Mouse (Mus musculus) megakaryocyte progenitor cell, adult 5-6 weeks (primary cell): ENCODE results near the gene Zfp661. TPM values are rescaled to one million over a fixed set of nuclear protein-coding genes. Genes with fewer than 3 reads are reported as not detected.

ENCODE experiments used
- ATAC-seq: replicated peaks from 2 replicates; pipeline ENCODE4 v1.8.0; 2016; ENCODE audit warnings: mild to moderate bottlenecking, moderate TSS enrichment, inconsistent platforms; ENCODE audit not compliant: poor library complexity
- total RNA-seq, 2 experiments: library from RNA; stranded (forward) in 1 of 2; stranded (reverse) in 1 of 2; fragments of 157-497, 149-512 nt in 1 of 2; fragments of 200-1000 nt in 1 of 2; gene quantifications; 2 replicates each; pipeline versions ENCODE4 v1.2.3 to v1.2.4; 2015 to 2017

Zfp661 gene
- total RNA-seq, 2 experiments from 2014 or later: 2.6 to 4.7 TPM

DNA sequence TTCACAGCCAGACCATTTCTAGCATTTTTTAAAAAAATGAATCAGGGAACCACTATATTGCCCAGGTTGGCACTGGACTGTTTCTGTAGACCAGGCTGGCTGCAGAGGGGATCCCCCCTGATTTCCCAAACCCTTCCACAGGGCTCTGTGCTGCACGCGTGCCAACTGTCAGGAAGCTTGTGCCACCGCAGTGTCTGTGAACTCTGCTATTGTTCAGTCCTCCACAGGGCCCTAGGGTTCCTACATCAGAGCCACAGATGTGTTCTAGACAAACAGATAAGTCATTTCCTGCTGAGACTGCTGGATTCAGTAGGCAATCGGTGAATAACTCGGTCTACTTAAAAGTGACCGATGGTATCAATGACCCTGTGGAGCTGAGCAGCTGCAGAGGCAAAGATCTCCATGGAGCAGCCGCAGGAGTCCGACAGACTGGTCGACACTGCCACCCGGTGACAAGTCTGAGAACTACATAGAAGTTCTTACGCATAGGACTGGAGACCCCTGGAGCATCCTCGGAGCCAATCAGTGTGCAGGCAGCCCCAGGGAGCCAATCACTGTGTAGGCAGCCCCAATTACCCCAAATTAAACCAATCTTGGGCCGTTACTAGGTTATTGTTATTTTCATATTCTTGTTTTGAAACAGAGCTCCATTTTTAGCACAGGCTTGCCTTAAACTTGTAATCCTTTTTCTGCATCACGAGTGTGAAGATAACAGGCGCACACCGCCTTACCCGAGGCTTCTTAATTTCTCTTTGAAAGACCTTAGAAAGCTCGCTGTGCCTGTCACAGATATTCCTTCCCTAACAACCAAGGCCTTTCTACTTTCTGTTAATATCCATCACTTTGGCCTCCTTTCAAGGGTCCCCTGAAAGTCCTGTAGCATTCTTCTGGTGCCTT lies 27.6 kb downstream of the Zfp661 start:
- peak; percentile 100 for ATAC-seq

DNA sequence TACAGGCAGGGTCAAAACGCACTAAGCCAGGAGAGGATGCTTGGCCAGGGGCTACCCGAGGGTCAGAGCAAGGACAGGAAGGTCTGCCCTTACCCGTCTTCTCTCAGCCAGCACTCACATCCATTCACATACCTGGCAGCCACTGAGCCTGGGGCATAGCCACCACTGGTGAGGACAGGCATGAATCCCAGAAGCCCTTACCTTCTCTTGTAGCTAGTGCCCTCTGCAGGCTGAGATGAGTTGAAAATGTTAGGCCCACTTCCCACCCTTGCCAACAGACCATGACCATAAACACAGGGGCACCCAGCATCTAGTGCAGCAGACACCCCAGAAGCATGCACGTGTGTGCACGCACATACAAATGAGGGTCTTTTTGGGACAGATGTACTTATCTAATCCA lies 35.8 kb downstream of the Zfp661 start:
- peak; percentile 79 for ATAC-seq

DNA sequence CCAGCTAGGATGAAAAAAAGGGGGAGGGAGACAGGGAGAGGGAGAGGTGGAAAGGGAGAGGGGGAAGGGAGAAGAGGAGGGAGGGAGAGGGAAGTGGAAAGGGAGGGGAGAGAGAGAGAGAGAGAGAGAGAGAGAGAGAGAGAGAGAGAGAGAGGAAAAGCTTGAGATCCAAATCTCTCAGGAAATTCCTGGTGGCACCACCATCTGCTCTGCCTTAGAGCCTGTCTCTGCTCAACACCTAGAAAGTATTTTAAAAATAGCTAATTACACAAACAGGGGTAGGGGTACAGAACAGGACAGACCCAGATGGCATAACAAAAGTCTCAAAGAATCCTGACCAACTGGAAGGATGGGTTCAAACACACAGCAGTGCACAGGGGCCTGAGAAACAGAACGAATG lies 36.4 kb downstream of the Zfp661 start:
- ATAC-seq: no peak

DNA sequence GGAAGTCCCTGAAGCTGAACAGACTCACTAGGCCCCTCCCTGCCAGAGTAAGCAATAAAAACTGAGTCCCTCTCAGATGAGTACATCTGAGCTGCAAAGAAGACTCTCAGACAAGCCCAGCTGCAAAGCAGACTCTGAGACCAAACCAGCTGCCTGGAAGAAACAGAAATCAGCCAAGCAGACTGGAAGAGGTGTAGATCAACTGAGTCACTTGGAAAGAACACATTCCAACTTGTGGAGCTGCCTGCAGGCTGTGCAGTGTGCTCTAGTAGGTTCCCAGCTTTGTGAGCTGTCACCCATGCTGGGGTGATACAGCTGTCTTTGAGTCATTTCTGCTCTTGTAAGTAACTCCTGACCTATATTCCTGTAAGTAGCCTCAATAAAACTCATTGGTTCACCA lies 37.2 kb downstream of the Zfp661 start:
- ATAC-seq: no peak

DNA sequence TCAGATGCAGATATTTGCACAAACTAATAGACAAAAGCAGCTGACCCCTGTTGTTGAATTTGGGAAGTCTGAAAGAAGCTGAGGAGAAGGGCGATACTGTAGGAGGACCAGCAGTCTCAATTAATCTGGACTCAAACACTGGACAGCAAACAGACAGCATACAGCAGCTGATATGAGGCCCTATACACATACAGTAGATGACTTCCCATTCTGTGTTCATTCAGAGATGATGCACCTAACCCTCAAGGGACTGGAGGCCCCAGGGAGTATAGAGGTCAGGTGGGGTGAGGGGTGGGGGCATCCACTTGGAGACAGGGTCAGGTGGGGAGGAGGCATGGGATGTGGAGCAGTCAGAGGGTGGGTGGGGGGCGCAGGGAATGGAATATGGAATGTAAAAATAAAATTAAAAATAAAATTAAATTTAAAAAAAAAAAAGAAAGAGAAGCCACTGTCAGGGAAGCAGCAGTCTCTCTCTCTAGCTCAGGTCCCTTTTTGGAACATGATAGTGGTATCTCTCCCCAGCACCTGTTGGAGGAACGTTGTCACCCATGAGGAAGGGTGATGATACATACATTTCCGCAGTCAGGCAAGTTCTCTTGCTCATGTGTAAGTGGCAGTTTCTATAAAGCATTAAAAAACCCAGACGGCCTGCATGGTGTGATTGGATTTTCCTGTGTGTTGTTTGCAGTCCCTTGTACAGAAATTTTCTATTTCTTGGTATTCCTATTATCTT lies 38.4 kb downstream of the Zfp661 start:
- peak; percentile 79 for ATAC-seq

DNA sequence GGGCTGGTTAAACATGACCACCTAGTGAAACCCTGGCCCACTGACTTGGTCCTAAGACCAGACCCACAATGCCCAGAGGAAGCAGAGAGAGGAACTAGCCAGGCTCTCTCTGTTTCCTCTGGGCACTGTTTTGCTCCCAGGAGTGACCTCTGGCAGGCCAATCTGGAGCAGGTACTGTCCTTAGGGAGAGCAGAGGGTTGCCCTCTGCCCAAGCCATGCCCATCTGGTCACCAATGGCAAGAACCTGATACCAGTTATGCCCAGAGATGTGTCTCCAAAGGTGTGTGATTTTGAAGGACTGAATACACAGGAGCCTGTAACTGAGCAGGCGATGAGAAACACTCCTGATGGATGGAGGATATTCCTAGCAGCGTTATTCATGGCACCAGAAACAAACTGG lies 45.2 kb downstream of the Zfp661 start:
- no peak for ATAC-seq

DNA sequence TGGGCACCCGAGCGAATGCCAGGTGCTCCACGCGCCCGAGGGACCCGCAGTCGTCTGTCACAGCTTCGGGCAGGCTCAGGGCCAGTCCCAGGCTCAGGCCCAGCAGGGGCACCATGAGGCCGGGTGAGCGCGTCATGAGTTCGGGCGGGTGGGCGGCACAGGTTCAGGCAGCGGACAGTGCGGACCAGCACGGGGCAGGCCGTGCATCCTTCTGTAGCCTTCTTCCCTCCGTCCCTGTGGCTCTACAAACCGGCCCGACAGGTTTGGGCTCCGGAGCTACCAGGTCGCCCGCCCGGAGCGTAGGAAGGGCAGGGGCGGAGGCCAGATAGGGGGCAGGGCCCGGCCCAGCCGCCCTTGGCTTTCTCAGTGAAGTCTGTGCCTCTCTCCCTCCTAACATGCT lies 45.7 kb downstream of the Zfp661 start, which contains the start of gene Prom2:
Gene Prom2, minus strand, starts transcription at position 283 of the 400 bp plus-strand sequence.
- ATAC-seq: no peak

DNA sequence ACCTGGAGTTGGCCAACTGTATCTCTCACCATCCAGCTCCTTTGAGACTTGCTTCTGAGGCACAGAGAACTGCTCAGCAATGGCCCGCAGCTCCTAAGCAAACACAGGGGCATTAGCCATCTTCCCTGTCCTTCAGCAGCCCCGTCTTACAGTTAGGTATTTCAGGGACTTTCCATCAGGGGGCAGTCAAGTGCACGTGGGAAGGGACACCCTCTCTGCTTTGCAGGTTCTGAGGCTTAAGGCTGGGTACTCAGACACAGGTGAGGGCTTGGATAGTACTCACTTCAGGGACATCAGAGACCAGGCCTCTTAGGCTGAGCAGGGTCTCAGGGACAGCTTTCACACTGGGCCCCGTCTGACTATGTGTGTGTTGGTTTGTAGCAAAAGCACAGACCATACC lies 47.4 kb downstream of the Zfp661 start:
- peak; percentile 69 for ATAC-seq

DNA sequence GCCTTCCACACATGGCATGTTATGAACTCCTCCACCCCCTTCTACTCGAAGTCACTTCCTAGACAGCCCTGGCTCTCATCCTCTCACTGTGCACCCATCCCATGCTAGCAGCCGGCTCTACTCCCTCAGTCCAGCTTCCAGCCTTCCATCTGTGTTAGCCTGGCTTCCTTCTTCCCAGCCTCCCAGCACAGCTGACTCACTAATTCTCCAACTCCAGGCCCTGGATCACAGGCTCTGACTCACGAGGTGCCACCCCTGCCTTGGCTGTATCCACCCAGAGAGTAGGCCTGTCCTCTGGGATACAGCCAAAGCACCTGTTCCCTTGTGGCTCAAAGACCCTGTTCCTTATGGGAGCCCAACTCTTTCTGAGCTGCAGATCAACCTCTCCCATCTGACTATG lies 49.3 kb downstream of the Zfp661 start:
- ATAC-seq: no peak

DNA sequence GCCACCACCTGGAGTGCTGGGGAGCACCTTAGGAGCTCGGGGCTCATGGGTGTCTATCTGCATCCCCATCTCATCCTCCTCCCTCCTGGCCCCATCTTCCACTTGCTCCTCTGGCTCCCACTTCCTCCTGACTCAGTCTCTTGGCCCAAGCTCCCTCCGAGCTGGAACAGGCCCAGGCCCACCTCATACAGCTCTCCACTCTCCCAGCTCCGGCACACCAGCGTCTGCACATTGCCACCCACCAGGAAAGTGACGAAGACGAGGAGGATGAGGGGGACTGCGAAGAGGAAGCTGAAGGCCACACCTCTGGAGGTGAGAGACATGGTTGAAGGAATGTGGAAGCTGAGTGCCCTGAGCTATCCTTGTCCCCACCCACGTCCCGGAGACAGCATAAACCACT lies 51.5 kb downstream of the Zfp661 start:
- no peak for ATAC-seq

DNA sequence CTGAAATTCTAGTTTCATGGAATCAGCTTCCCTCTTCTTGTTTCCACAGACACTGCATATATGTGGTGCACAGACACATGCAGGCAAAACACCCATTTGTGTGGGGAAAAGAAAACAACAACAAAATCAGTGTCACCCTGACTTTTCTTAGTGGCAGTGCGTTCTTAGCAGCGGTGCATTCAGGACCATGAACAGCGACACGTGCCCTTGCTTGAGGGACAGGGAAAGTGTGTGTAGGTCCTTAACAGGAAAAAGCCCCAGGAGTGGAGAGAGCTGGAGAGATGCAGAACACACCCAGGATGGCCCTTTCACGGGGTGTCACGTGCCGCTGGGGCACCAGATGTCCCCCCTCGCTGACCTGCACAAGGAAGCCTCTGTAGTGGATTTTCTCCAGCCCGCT lies 54.5 kb downstream of the Zfp661 start:
- peak; percentile 76 for ATAC-seq

DNA sequence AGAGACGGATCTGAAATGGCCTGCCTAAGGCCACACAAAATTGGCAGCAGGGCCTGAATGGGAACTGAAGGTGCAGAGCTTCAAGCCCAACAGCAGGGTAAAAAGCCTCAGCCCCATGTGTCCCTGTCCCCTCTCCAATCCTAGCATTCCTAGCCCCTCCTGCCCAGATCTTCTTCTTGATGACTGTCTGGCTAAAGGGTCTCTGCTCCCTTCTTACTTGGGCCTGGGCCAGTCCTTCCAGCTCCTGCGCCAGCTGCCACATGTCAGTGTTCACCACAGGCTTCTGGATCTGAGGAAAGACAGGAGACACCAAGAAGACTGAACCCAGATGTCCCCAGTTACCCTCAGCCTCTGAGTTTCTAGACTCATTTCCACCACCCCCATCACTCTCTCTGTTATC lies 55.3 kb downstream of the Zfp661 start:
- no peak for ATAC-seq

DNA sequence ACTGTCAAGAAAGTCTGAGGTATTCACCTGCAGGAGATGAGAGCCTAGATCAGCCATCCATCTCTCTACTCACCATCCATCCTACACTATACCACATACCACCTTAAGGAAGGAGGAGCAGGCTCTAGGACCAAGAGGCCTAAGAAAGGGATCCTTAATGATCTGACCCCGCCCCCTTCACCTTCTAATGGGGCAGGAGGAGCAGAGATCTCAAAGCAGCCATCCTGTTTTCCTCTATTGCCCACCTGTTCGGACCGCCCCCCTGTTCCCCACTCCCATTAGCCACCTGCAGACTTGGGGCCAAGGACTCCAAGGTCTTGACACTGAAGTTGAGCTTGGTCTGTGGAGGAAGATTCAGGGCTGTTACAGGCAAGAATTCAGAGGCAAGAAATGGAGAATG lies 56.5 kb downstream of the Zfp661 start:
- ATAC-seq: no peak

DNA sequence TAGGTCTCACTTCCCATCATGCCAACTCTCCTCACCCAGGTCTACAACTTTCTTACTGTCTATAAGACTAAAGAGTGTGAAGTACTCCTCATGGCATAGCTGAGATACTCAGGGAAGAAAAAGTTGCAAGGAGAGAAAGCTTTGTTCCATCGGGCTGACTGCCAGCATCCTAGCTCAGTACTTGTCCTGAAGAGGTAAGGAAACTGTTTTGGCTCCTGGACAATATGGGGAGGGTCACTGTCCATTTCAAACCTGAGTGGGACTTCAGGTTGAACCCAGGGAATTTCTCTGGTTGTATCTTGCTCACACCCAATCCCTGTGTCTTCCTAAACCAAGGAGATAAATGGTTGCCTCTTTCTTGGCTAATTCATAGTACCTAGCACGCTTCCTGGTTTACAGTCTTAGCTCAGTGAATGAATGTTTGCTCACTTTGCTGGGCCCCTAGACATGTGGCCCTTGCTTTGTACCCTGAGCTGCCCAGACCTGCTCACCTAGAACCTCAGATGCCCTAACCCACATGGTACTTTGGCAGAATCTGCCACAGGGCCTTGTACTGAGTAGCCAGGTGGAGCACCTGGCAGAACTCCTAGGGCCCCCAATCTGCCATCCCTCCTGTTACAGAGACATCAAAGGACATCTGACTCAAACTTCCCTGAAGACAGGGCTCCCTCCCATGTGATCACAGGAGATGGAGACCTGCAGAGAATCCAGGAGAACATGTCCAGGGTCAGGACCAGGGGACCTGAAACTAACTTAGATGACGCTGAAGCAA lies 61.7 kb downstream of the Zfp661 start:
- ATAC-seq: no peak

Other genes with a start within 250 kb of the Zfp661 start
- 0.15 and 0.30 TPM in 2 replicates for gene Astl, start 248.5 kb downstream of the Zfp661 start, total RNA-seq (2015)
- gene Astl, start 248.5 kb downstream of the Zfp661 start, total RNA-seq (2017): 0.24 TPM in 1 of 2 replicates, not detected in the other
- not detected in 2 replicates for gene Adra2b, start 223.9 kb downstream of the Zfp661 start, total RNA-seq (2015)
- not detected in 2 replicates for gene Adra2b, start 223.9 kb downstream of the Zfp661 start, total RNA-seq (2017)
- gene Gpat2, start 161.9 kb downstream of the Zfp661 start, total RNA-seq (2015): not detected in 2 replicates
- gene Gpat2, start 161.9 kb downstream of the Zfp661 start, total RNA-seq (2017): 0.12 TPM in 1 of 2 replicates, not detected in the other
- gene Fahd2a, start 142.5 kb downstream of the Zfp661 start, total RNA-seq (2015): 23.5 and 23.7 TPM in 2 replicates
- gene Fahd2a, start 142.5 kb downstream of the Zfp661 start, total RNA-seq (2017): 5.7 and 6.9 TPM in 2 replicates
- 32.3 and 37.5 TPM in 2 replicates for gene Kcnip3, start 65.0 kb downstream of the Zfp661 start, total RNA-seq (2015)
- 15.8 and 22.2 TPM in 2 replicates for gene Kcnip3, start 65.0 kb downstream of the Zfp661 start, total RNA-seq (2017)
- not detected in 2 replicates for gene Prom2, start 45.6 kb downstream of the Zfp661 start, total RNA-seq (2015)
- gene Prom2, start 45.6 kb downstream of the Zfp661 start, total RNA-seq (2017): not detected in 2 replicates
- 29.1 and 37.2 TPM in 2 replicates for gene Mrps5, start 128 bp upstream of the Zfp661 start, total RNA-seq (2015)
- gene Mrps5, start 128 bp upstream of the Zfp661 start, total RNA-seq (2017): 121 and 187 TPM in 2 replicates
- not detected in 2 replicates for gene Mal, start 69.6 kb upstream of the Zfp661 start, total RNA-seq (2015)
- not detected in 2 replicates for gene Mal, start 69.6 kb upstream of the Zfp661 start, total RNA-seq (2017)
- gene Mall, start 142.8 kb upstream of the Zfp661 start, total RNA-seq (2015): not detected in 2 replicates
- gene Mall, start 142.8 kb upstream of the Zfp661 start, total RNA-seq (2017): not detected in 2 replicates
- gene Nphp1, start 201.8 kb upstream of the Zfp661 start, total RNA-seq (2015): 8.2 and 10.2 TPM in 2 replicates
- gene Nphp1, start 201.8 kb upstream of the Zfp661 start, total RNA-seq (2017): 12.9 and 14.9 TPM in 2 replicates
- 24.5 and 25.1 TPM in 2 replicates for gene Mtln, start 205.4 kb upstream of the Zfp661 start, total RNA-seq (2015)
- gene Mtln, start 205.4 kb upstream of the Zfp661 start, total RNA-seq (2017): 31.2 and 43.8 TPM in 2 replicates
- 60.6 and 75.7 TPM in 2 replicates for gene Bub1, start 244.8 kb upstream of the Zfp661 start, total RNA-seq (2015)
- gene Bub1, start 244.8 kb upstream of the Zfp661 start, total RNA-seq (2017): 55.3 and 65.0 TPM in 2 replicates